Mouse (Mus musculus): ENCODE data around the gene Bpi.
A peak's percentile ranks its signal among the peaks of the same experiment; 100 is the strongest.

Bpi gene

DNA sequence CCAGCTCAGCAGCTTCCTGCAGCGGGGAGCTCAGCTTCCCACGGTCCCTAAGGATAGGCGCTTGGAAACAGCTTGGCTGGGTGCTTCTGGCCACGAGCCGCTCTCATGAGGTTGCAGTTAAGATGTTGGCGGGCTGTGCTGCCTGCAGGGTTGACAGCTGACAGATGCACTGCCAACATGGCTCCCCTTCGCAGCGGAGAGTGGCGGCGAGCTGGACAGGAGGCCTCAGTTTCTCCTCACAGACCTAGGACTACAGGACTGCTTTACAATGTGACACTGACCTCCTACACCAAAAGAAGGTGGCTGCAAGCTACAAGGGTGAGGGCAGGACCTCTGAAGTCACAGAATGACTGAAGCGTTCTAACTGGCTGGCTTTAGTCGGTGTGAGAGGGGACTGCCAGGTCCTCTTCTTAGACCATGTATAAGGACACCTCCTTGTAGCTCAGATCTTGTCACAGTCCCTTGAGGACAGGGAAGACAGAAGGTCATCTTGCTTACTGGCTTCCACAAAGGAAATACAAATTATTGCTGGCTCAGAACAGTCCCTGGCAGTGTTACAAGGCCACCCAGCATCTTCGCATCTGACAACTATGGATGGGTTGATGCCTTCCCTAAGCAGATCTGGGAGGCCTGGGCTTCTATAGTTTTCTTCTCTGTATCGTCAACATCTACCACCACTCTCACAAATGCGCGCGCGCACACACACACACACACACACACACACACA, 15.6 kb upstream of the Bpi start:
- DNase-seq (ENCODE audit: low spot score): no peak

- DNase-seq (ENCODE audit: low spot score): no peak
Measured at GRCm38 (mm10) chr2:158243129-158243870, 14.6 kb upstream of the Bpi start.

GRCm38 (mm10) chr2:158245072-158245817, 12.6 kb upstream of the Bpi start:
- no peak for DNase-seq (ENCODE audit: low spot score)

GRCm38 (mm10) chr2:158247852-158248251, 10.0 kb upstream of the Bpi start:
- DNase-seq (ENCODE audit: low spot score): no peak

- DNase-seq (ENCODE audit: low spot score): no peak
Measured at GRCm38 (mm10) chr2:158248318-158248717, 9.6 kb upstream of the Bpi start.

GRCm38 (mm10) chr2:158250558-158250957, 7.3 kb upstream of the Bpi start:
- DNase-seq (ENCODE audit: low spot score): no peak

GRCm38 (mm10) chr2:158253806-158254205, 4.1 kb upstream of the Bpi start:
- DNase-seq (ENCODE audit: low spot score): no peak

DNA sequence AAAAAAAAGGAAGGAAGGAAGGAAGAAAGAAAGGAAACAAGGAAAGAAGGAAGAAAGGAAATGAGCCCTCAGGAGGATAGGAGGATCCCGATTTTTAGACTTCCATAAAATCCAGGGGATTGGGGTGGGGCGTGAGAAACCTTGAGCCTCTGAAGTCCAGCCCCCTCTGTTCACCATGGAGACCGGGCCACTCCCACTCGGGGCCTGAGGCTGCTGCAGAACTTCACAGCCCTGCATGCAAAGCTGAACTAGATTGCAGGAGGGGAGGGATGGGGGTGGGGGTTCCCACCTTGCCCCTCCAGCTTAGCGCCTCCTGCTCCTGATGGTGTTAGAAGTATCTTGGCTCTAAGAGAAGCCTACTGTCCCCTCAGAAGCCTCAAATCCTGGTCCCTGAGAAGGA, 1.0 kb upstream of the Bpi start:
- DNase-seq (ENCODE audit: low spot score): no peak

- DNase-seq (ENCODE audit: low spot score): peak; percentile 58
Measured at GRCm38 (mm10) chr2:158258781-158259180, 887 bp downstream of the Bpi start.

DNA sequence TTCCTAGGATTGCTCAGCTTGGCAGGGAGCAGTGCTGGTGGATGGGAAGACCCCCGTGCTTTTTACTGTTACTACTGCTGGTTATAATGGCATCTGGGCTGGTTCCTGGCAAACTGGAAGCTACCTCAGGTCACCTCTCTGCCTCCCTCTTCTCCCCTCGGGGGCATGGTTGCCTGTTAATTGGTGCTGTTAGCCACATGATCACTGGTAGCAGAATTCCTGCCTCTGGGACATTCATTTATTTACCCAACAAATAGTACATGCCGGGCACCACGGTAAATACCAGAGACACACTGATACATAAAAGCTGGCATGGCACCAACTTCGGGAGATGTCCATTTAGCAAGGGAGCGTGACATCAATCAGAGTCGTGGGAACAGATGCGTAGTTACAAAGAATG, 1.6 kb downstream of the Bpi start:
- DNase-seq (ENCODE audit: low spot score): no peak

GRCm38 (mm10) chr2:158264877-158265276, 7.0 kb downstream of the Bpi start:
- DNase-seq (ENCODE audit: low spot score): no peak

- DNase-seq (ENCODE audit: low spot score): no peak
Measured at GRCm38 (mm10) chr2:158270017-158270416, 12.1 kb downstream of the Bpi start.

GRCm38 (mm10) chr2:158273646-158274045, 15.8 kb downstream of the Bpi start:
- no peak for DNase-seq (ENCODE audit: low spot score)

GRCm38 (mm10) chr2:158275349-158275748, 17.5 kb downstream of the Bpi start:
- no peak for DNase-seq (ENCODE audit: low spot score)

- no peak for DNase-seq (ENCODE audit: low spot score)
Measured at GRCm38 (mm10) chr2:158275811-158276210, 17.9 kb downstream of the Bpi start.

DNA sequence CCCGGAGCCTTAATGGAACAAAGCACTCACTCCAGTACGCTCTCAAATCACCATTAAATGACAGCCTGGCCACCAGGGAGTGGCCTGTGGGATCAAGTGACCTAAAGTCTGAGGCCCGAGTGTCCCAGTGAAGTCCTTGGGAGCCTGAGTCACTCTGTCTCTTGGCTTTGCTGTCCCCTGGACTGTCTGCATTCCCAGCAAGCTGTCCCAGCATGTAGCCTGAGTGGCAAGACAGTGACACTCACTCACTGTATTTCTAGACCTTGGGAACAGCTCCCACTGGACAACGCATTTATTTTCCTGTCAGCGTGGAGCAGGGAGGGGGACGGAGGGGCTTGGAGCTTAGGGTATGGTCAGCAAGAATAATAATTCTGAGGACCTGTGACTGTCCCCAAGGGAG, 18.6 kb downstream of the Bpi start:
- DNase-seq (ENCODE audit: low spot score): no peak

- DNase-seq (ENCODE audit: low spot score): no peak
Measured at GRCm38 (mm10) chr2:158276878-158277277, 19.0 kb downstream of the Bpi start.

DNA sequence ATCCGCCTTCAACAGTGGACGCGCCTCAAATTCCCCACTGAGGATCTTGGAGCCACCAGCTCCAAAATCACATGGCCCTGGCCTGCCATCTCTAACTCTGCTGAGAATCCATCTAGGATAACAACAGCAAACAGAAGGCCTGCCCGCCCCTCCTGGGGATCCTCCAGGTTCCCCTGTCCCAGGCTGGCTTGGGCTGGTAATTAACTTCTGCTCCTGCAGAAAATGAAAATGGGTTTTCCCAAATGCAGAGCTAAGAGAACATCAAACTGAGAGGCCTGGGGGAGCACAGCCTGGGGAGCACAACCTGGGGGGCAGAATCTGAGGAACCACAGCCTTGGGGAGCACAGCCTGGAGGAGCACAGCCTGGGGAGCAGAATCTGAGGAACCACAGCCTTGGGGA, 21.8 kb downstream of the Bpi start:
- no peak for DNase-seq (ENCODE audit: low spot score)

DNA sequence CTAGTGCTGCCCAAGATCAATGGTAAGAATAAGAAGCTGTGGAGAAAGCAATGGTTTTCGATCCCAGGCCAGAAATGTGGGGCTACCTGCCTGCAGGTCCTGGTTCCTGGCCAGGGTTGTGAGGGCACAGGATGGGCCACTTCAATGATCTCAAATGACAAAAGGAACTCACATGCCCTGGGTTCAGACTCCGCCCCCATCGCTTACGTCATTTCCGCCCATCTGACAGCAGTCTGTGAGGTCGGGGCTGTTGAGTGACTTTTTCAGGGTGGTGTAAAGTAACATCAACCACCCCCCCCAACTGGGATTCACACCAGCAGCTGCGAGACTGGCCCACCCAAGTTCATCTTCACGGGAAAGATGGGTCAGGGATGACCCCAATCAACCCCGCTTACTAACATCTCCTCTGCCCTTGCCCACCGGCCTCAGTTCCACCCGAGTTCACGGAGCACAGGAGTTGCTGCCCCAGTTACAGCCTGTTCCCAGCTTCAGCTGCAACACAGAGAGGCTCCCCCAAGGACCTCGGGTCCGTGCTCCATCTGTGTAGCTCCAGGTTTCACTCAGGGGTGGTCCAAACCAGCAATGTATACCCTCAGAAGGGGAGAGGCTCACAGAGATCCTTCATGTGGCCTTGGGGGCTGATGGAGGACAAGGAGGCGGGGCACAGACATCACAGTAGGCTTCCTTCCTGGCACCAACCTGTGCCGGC, 23.8 kb downstream of the Bpi start:
- DNase-seq (ENCODE audit: low spot score): no peak

GRCm38 (mm10) chr2:158283136-158283535, 25.2 kb downstream of the Bpi start:
- DNase-seq (ENCODE audit: low spot score): no peak

GRCm38 (mm10) chr2:158283771-158284170, 25.9 kb downstream of the Bpi start:
- DNase-seq (ENCODE audit: low spot score): no peak

GRCm38 (mm10) chr2:158284571-158284970, 26.7 kb downstream of the Bpi start:
- DNase-seq (ENCODE audit: low spot score): no peak

Measured in yolk sac, embryonic 10.5 days (tissue).